Mouse (Mus musculus): Measurements from ENCODE around the gene Ndufaf1. TPM values are rescaled to one million over a fixed set of nuclear protein-coding genes. Genes with fewer than 3 reads are reported as not detected.
"Not testable (repeated sequence)": the region's sequence is repeated elsewhere in the genome, so short reads cannot be mapped to it uniquely, and the experiment has no call there.

Gene Ndufaf1
- total RNA-seq, 1 experiment from 2014 or later, result 8.3 TPM

GRCm38 (mm10) chr2:119621302-119621701, 41.3 kb downstream of the Ndufaf1 start:
- no peak for ATAC-seq (replicated peaks; ENCODE audit: insufficient number of reproducible peaks, low FRiP score, low TSS enrichment, poor library complexity, severe bottlenecking)

GRCm38 (mm10) chr2:119619002-119619401, 43.6 kb downstream of the Ndufaf1 start:
- not testable (repeated sequence) for ATAC-seq (replicated peaks; ENCODE audit: insufficient number of reproducible peaks, low FRiP score, low TSS enrichment, poor library complexity, severe bottlenecking)

- peak; percentile 100 for ATAC-seq (replicated peaks; ENCODE audit: insufficient number of reproducible peaks, low FRiP score, low TSS enrichment, poor library complexity, severe bottlenecking)
Measured at GRCm38 (mm10) chr2:119618199-119618982, 44.2 kb downstream of the Ndufaf1 start, which contains the start of the genes Nusap1 and Oip5. Nusap1 (plus strand) TSS chr2:119618298. Oip5 (minus strand) TSS chr2:119618469.

GRCm38 (mm10) chr2:119617841-119618198, 44.8 kb downstream of the Ndufaf1 start:
- ATAC-seq (replicated peaks; ENCODE audit: insufficient number of reproducible peaks, low FRiP score, low TSS enrichment, poor library complexity, severe bottlenecking), result no peak

- ATAC-seq (replicated peaks; ENCODE audit: insufficient number of reproducible peaks, low FRiP score, low TSS enrichment, poor library complexity, severe bottlenecking), result no peak
Measured at GRCm38 (mm10) chr2:119607023-119607422, 55.6 kb downstream of the Ndufaf1 start.

Other genes starting within 250 kb of the Ndufaf1 start
- gene Ino80, start 185.1 kb downstream of the Ndufaf1 start, total RNA-seq (2017), result 22.7 to 34.4 TPM (median 24.8 TPM) in 3 replicates
- 0.87 TPM in 1 of 3 replicates, not detected in the others for gene Exd1, start 115.2 kb downstream of the Ndufaf1 start, total RNA-seq (2017)
- gene Chp1, start 115.1 kb downstream of the Ndufaf1 start, total RNA-seq (2017), result 78.2 to 92.9 TPM (median 91.0 TPM) in 3 replicates
- 0.67 to 2.8 TPM (median 1.3 TPM) in 3 replicates for gene Nusap1, start 44.5 kb downstream of the Ndufaf1 start, total RNA-seq (2017)
- 0.67 to 1.1 TPM in 2 of 3 replicates, not detected in the other for gene Oip5, start 44.4 kb downstream of the Ndufaf1 start, total RNA-seq (2017)
- 30.6 to 44.2 TPM (median 35.3 TPM) in 3 replicates for gene Rtf1, start 12.2 kb upstream of the Ndufaf1 start, total RNA-seq (2017)
- 0.32 TPM in 1 of 3 replicates, not detected in the others for gene Itpka, start 79.5 kb upstream of the Ndufaf1 start, total RNA-seq (2017)
- gene Ltk, start 97.6 kb upstream of the Ndufaf1 start, total RNA-seq (2017), result 0.21 to 0.87 TPM in 2 of 3 replicates, not detected in the other
- gene Rpap1, start 124.7 kb upstream of the Ndufaf1 start, total RNA-seq (2017), result 5.3 to 13.1 TPM (median 8.3 TPM) in 3 replicates
- gene Tyro3, start 134.9 kb upstream of the Ndufaf1 start, total RNA-seq (2017), result 0.67 to 1.9 TPM in 2 of 3 replicates, not detected in the other
- gene Mga, start 234.4 kb upstream of the Ndufaf1 start, total RNA-seq (2017), result 57.4 to 66.3 TPM (median 60.3 TPM) in 3 replicates

Data from monocyte, adult 5-6 weeks (primary cell).